Mouse (Mus musculus) lung, adult 18-20 months (tissue): Measurements from ENCODE around the gene Brd3.

Experiments
- DNase-seq, 2 experiments: peaks; one replicate each; pipeline ENCODE4 v3.0.0; 2022; ENCODE audit warnings: mixed read lengths in 2 of 2

Brd3 gene

GRCm38 (mm10) chr2:27469991-27470355 lies 37.5 kb downstream of the Brd3 start:
- DNase-seq: no peak

- DNase-seq: no peak
These were observed 38.0 kb downstream of the Brd3 start for GRCm38 (mm10) chr2:27469292-27469990.

GRCm38 (mm10) chr2:27462901-27463300 lies 44.6 kb downstream of the Brd3 start:
- no peak for DNase-seq

- no peak for DNase-seq
These were observed 45.4 kb downstream of the Brd3 start for GRCm38 (mm10) chr2:27461881-27462660.

GRCm38 (mm10) chr2:27460651-27461050 lies 46.8 kb downstream of the Brd3 start:
- no peak for DNase-seq

- no peak for DNase-seq
These were observed 47.3 kb downstream of the Brd3 start for GRCm38 (mm10) chr2:27460163-27460562.

GRCm38 (mm10) chr2:27459735-27460134 lies 47.7 kb downstream of the Brd3 start:
- no peak for DNase-seq

- no peak for DNase-seq
These were observed 57.2 kb downstream of the Brd3 start for GRCm38 (mm10) chr2:27450226-27450625.

GRCm38 (mm10) chr2:27447782-27448181 lies 59.7 kb downstream of the Brd3 start:
- DNase-seq: no peak

- DNase-seq: no peak
These were observed 60.6 kb downstream of the Brd3 start for GRCm38 (mm10) chr2:27446812-27447211.

GRCm38 (mm10) chr2:27445910-27446309 lies 61.6 kb downstream of the Brd3 start:
- DNase-seq: no peak

- DNase-seq: no peak
These were observed 64.1 kb downstream of the Brd3 start for GRCm38 (mm10) chr2:27443450-27443708.

GRCm38 (mm10) chr2:27442708-27443449 lies 64.6 kb downstream of the Brd3 start:
- DNase-seq: no peak

GRCm38 (mm10) chr2:27441767-27442707 lies 65.4 kb downstream of the Brd3 start, which contains the start of gene Brd3os:
TSS of gene Brd3os (plus strand) at chr2:27442324.
- DNase-seq: peak; percentile 96 to 98

GRCm38 (mm10) chr2:27438281-27438680 lies 69.2 kb downstream of the Brd3 start:
- DNase-seq: no peak

GRCm38 (mm10) chr2:27437876-27438275 lies 69.6 kb downstream of the Brd3 start:
- no peak for DNase-seq

GRCm38 (mm10) chr2:27432599-27432998 lies 74.9 kb downstream of the Brd3 start:
- DNase-seq: no peak

- no peak for DNase-seq
These were observed 76.8 kb downstream of the Brd3 start for GRCm38 (mm10) chr2:27430621-27431020.

- peak; percentile 83 for DNase-seq
These were observed 79.4 kb downstream of the Brd3 start for GRCm38 (mm10) chr2:27428071-27428470.

- peak; percentile 94 to 96 for DNase-seq
These were observed 80.5 kb downstream of the Brd3 start, which contains the start of gene Vav2 for GRCm38 (mm10) chr2:27426855-27427457. TSS of gene Vav2 (minus strand) at chr2:27427033.

GRCm38 (mm10) chr2:27426406-27426854 lies 81.0 kb downstream of the Brd3 start:
- peak; percentile 67 to 70 for DNase-seq
